Mouse (Mus musculus) spleen, adult 2 months (tissue): ENCODE measurements at regions not wholly inside any gene's neighbourhood (a gene's known extent, or its start where the extent isn't known, plus 50 kb on each side); places are given as distances from the start of the nearest gene placed in this dataset.

ENCODE experiments used
- CTCF ChIP-seq: fragments of 200-500 bp; IDR thresholded peaks from 2 replicates; pipeline ENCODE4 v1.5.1; 2011; ENCODE audit warnings: mild to moderate bottlenecking, inconsistent platforms; ENCODE audit not compliant: insufficient read depth, insufficient read length, insufficient replicate concordance; ENCODE audit errors: extremely low read depth
- POLR2A ChIP-seq: fragments of 200-500 bp; IDR thresholded peaks from 2 replicates; pipeline ENCODE4 v1.6.1; 2011; ENCODE audit warnings: low read depth, low read length, inconsistent platforms

GRCm38 (mm10) chr15:5953106-5953505, 346.5 kb upstream of the Dab2 start:
- no peak for TF ChIP-seq CTCF
- no peak for TF ChIP-seq POLR2A
